ENCODE assay signal across 13 mouse cellular contexts in genomic region chr5:135931526-135931925, GRCm38 (mm10). TPM values are rescaled to one million over a fixed set of nuclear protein-coding genes. Genes with fewer than 3 reads are reported as not detected.
DNase-seq lines count a peak whose midpoint lies in the region; ATAC-seq and TF ChIP-seq lines count a peak whose summit lies in the region.
"Had no signal": no experiment of that assay in that cellular context is flagged by ENCODE, and none has a peak within 500 bp of the region (broad histone marks: within the 10 kb centered on the region; RNA-seq: fewer than 3 reads in every experiment).

No protein-coding gene starts in this region.

- peaks cover 63% of the 10 kb centered on the region for H3K36me3 ChIP-seq in forebrain, embryonic 10.5 days (replicated peaks)
- peaks cover 2% of the 10 kb centered on the region; the same call in 1 of the 2 replicates for H3K36me3 ChIP-seq in forebrain, embryonic 11.5 days (ENCODE audit: control insufficient read depth, insufficient read depth, low read length)
- H3K36me3 ChIP-seq in limb, embryonic 12.5 days = peaks cover 57% of the 10 kb centered on the region
- peaks cover 59% of the 10 kb centered on the region for H3K36me3 ChIP-seq in limb, embryonic 10.5 days
- H3K36me3 ChIP-seq in forebrain, embryonic 12.5 days (replicated peaks) = peaks cover 56% of the 10 kb centered on the region
- H3K36me3 ChIP-seq in myocyte (ENCODE audit: control insufficient read depth, insufficient read depth) = peaks cover 56% of the 10 kb centered on the region
- peaks cover 60% of the 10 kb centered on the region for H3K36me3 ChIP-seq in kidney, embryonic 15.5 days

- no peak overlapping the region for H3ac ChIP-seq in myocyte (ENCODE audit: control insufficient read depth, insufficient read length)

- H3K4me2 ChIP-seq in forebrain, embryonic 11.5 days (ENCODE audit: low read depth, low read length, severe bottlenecking) = no peak overlapping the region
- no peak overlapping the region for H3K4me2 ChIP-seq in limb, embryonic 12.5 days
- peak overlapping the region; percentile 65 for H3K4me2 ChIP-seq in forebrain, embryonic 12.5 days
- H3K4me2 ChIP-seq in myocyte (ENCODE audit: low read depth) = peak overlapping the region; percentile 94
- H3K4me2 ChIP-seq in kidney, embryonic 15.5 days = no peak overlapping the region

- no peak for ATAC-seq in forebrain, embryonic 11.5 days (replicated peaks; ENCODE audit: low FRiP score)
- ATAC-seq in limb, embryonic 12.5 days (ENCODE audit: insufficient number of reproducible peaks, insufficient read depth, low FRiP score, low TSS enrichment, low read depth) = no peak
- no peak for ATAC-seq in forebrain, embryonic 12.5 days (ENCODE audit: low FRiP score)
- no peak for ATAC-seq in kidney, embryonic 15.5 days (replicated peaks; ENCODE audit: low FRiP score)
- ATAC-seq in megakaryocyte-erythroid progenitor cell, adult 5-6 weeks (replicated peaks; ENCODE audit: low FRiP score, low TSS enrichment, poor library complexity, severe bottlenecking) = no peak

- H3K9me3 ChIP-seq in forebrain, embryonic 10.5 days = no peaks in the 10 kb centered on the region
- no peaks in the 10 kb centered on the region for H3K9me3 ChIP-seq in forebrain, embryonic 11.5 days (ENCODE audit: control insufficient read depth, low read length)
- no peaks in the 10 kb centered on the region for H3K9me3 ChIP-seq in limb, embryonic 12.5 days
- H3K9me3 ChIP-seq in limb, embryonic 10.5 days (replicated peaks) = no peaks in the 10 kb centered on the region
- no peaks in the 10 kb centered on the region for H3K9me3 ChIP-seq in forebrain, embryonic 12.5 days
- H3K9me3 ChIP-seq in kidney, embryonic 15.5 days (replicated peaks) = no peaks in the 10 kb centered on the region

- H3K27ac ChIP-seq in forebrain, embryonic 10.5 days = no peak overlapping the region
- no peak overlapping the region for H3K27ac ChIP-seq in forebrain, embryonic 11.5 days (ENCODE audit: low read depth, low read length)
- H3K27ac ChIP-seq in limb, embryonic 12.5 days = no peak overlapping the region
- H3K27ac ChIP-seq in limb, embryonic 10.5 days = no peak overlapping the region
- H3K27ac ChIP-seq in forebrain, embryonic 12.5 days = no peak overlapping the region
- no peak overlapping the region for H3K27ac ChIP-seq in kidney, embryonic 15.5 days

- WGBS in forebrain, embryonic 10.5 days = 97% methylated on average over 9 of the region's 9 CpGs
- WGBS in forebrain, embryonic 11.5 days = 94% methylated on average over 9 of the region's 9 CpGs
- 92% methylated on average over 9 of the region's 9 CpGs for WGBS in limb, embryonic 12.5 days
- WGBS in limb, embryonic 10.5 days = 95% methylated on average over 9 of the region's 9 CpGs
- WGBS in forebrain, embryonic 12.5 days = 94% methylated on average over 9 of the region's 9 CpGs
- 93% methylated on average over 9 of the region's 9 CpGs for WGBS in kidney, embryonic 15.5 days

- no peak overlapping the region for H3K9ac ChIP-seq in forebrain, embryonic 11.5 days (ENCODE audit: low read length)
- 0 out of 2 replicates have a peak overlapping the region, but pooled peaks have one; percentile 31 for H3K9ac ChIP-seq in limb, embryonic 12.5 days (replicated peaks)
- H3K9ac ChIP-seq in forebrain, embryonic 12.5 days = no peak overlapping the region
- no peak overlapping the region for H3K9ac ChIP-seq in kidney, embryonic 15.5 days
- H3K9ac ChIP-seq: lung, embryonic 14.5 days had no signal

- TF ChIP-seq POLR2A in myocyte (IDR thresholded peaks at IDR 0.05; ENCODE audit: insufficient read length, low read depth) = no peak

- H3K27me3 ChIP-seq in forebrain, embryonic 10.5 days (ENCODE audit: poor library complexity, severe bottlenecking) = no peaks in the 10 kb centered on the region
- no peaks in the 10 kb centered on the region for H3K27me3 ChIP-seq in forebrain, embryonic 11.5 days (ENCODE audit: control insufficient read depth, insufficient read depth, low read length)
- no peaks in the 10 kb centered on the region for H3K27me3 ChIP-seq in limb, embryonic 12.5 days
- H3K27me3 ChIP-seq in limb, embryonic 10.5 days (ENCODE audit: low read depth, poor library complexity, severe bottlenecking) = no peaks in the 10 kb centered on the region
- H3K27me3 ChIP-seq in forebrain, embryonic 12.5 days = no peaks in the 10 kb centered on the region
- no peaks in the 10 kb centered on the region for H3K27me3 ChIP-seq in myocyte (ENCODE audit: control insufficient read depth, insufficient read depth, insufficient read length)
- no peaks in the 10 kb centered on the region for H3K27me3 ChIP-seq in kidney, embryonic 15.5 days

- peaks cover 31% of the 10 kb centered on the region for H3K4me1 ChIP-seq in forebrain, embryonic 10.5 days
- peaks cover 7% of the 10 kb centered on the region; the same call in 1 of the 2 replicates for H3K4me1 ChIP-seq in forebrain, embryonic 11.5 days (replicated peaks; ENCODE audit: control insufficient read depth, insufficient read depth, low read length)
- H3K4me1 ChIP-seq in limb, embryonic 12.5 days (replicated peaks) = peaks cover 12% of the 10 kb centered on the region
- H3K4me1 ChIP-seq in limb, embryonic 10.5 days = peaks cover 11% of the 10 kb centered on the region
- peaks cover 38% of the 10 kb centered on the region for H3K4me1 ChIP-seq in forebrain, embryonic 12.5 days
- H3K4me1 ChIP-seq in kidney, embryonic 15.5 days = peaks cover 23% of the 10 kb centered on the region

- peak overlapping the region; percentile 18; the same call in 1 of the 2 replicates for H3K4me3 ChIP-seq in forebrain, embryonic 10.5 days
- no peak overlapping the region for H3K4me3 ChIP-seq in forebrain, embryonic 11.5 days (ENCODE audit: low read depth, low read length)
- H3K4me3 ChIP-seq in limb, embryonic 12.5 days (replicated peaks) = no peak overlapping the region
- H3K4me3 ChIP-seq in limb, embryonic 10.5 days = no peak overlapping the region
- no peak overlapping the region for H3K4me3 ChIP-seq in forebrain, embryonic 12.5 days (replicated peaks)
- H3K4me3 ChIP-seq in myocyte = peak overlapping the region; percentile 94
- no peak overlapping the region for H3K4me3 ChIP-seq in kidney, embryonic 15.5 days (replicated peaks)

- H3K79me2 ChIP-seq in myocyte (ENCODE audit: control insufficient read depth, insufficient read depth) = peaks cover 76% of the 10 kb centered on the region

- no peak for DNase-seq in forebrain, embryonic 10.5 days (ENCODE audit: extremely low spot score, low spot score)
- no peak for DNase-seq in forebrain, embryonic 11.5 days (ENCODE audit: low spot score)
- no peak for DNase-seq in limb, embryonic 10.5 days (ENCODE audit: low spot score)
- DNase-seq: B cell, adult 2 months; heart, adult 18-20 months; kidney, postnatal 25 days; lung, embryonic 14.5 days had no signal

RNA-seq across cellular contexts. Expression of gene Ywhag, which starts 2.9 kb away (rescaled TPM):
- polyA plus RNA-seq in forebrain, embryonic 10.5 days (2016; fragmentation: Nextera tagmentation; extraction: Ambion mirVana) = 264 and 283 TPM in 2 replicates
- polyA plus RNA-seq in forebrain, embryonic 11.5 days (2014; fragmentation: Nextera tagmentation; extraction: Ambion mirVana) = 147 and 161 TPM in 2 replicates
- 180 and 182 TPM in 2 replicates for polyA plus RNA-seq in limb, embryonic 12.5 days (2016; fragmentation: Nextera tagmentation; extraction: Ambion mirVana)
- polyA plus RNA-seq in limb, embryonic 10.5 days (2016; fragmentation: Nextera tagmentation; extraction: Ambion mirVana) = 197 and 203 TPM in 2 replicates
- 410 and 460 TPM in 2 replicates for polyA plus RNA-seq in forebrain, embryonic 12.5 days (2016; fragmentation: Nextera tagmentation; extraction: Ambion mirVana)
- 244 TPM for polyA plus RNA-seq in myocyte (2012; fragmentation: generic; extraction: Trizol)
- 179 and 189 TPM in 2 replicates for polyA plus RNA-seq in kidney, embryonic 15.5 days (2015; fragmentation: Nextera tagmentation; extraction: Ambion mirVana)
- total RNA-seq in megakaryocyte-erythroid progenitor cell, adult 5-6 weeks (2014; fragmentation: Nextera tagmentation) = 125 and 138 TPM in 2 replicates
- 88.3 and 92.5 TPM in 2 replicates for total RNA-seq in megakaryocyte-erythroid progenitor cell, adult 5-6 weeks (2017)

RNA-seq across cellular contexts. Expression of gene Ssc4d, which starts 42.8 kb away (rescaled TPM):
- polyA plus RNA-seq in forebrain, embryonic 10.5 days (2016; fragmentation: Nextera tagmentation; extraction: Ambion mirVana) = 1.7 and 1.9 TPM in 2 replicates
- 1.2 and 1.5 TPM in 2 replicates for polyA plus RNA-seq in forebrain, embryonic 11.5 days (2014; fragmentation: Nextera tagmentation; extraction: Ambion mirVana)
- polyA plus RNA-seq in limb, embryonic 12.5 days (2016; fragmentation: Nextera tagmentation; extraction: Ambion mirVana) = 4.8 and 5.6 TPM in 2 replicates
- 3.3 and 4.1 TPM in 2 replicates for polyA plus RNA-seq in limb, embryonic 10.5 days (2016; fragmentation: Nextera tagmentation; extraction: Ambion mirVana)
- 1.1 and 1.7 TPM in 2 replicates for polyA plus RNA-seq in forebrain, embryonic 12.5 days (2016; fragmentation: Nextera tagmentation; extraction: Ambion mirVana)
- polyA plus RNA-seq in myocyte (2012; fragmentation: generic; extraction: Trizol) = 2.4 TPM
- 9.6 and 10.1 TPM in 2 replicates for polyA plus RNA-seq in kidney, embryonic 15.5 days (2015; fragmentation: Nextera tagmentation; extraction: Ambion mirVana)
- 1.7 and 3.2 TPM in 2 replicates for total RNA-seq in megakaryocyte-erythroid progenitor cell, adult 5-6 weeks (2014; fragmentation: Nextera tagmentation)
- 3.5 TPM in 1 of 2 replicates, not detected in the other for total RNA-seq in megakaryocyte-erythroid progenitor cell, adult 5-6 weeks (2017)

RNA-seq across cellular contexts. Expression of gene Hspb1, which starts 43.8 kb away (rescaled TPM):
- 7.2 and 7.6 TPM in 2 replicates for polyA plus RNA-seq in forebrain, embryonic 10.5 days (2016; fragmentation: Nextera tagmentation; extraction: Ambion mirVana)
- 11.4 and 11.8 TPM in 2 replicates for polyA plus RNA-seq in forebrain, embryonic 11.5 days (2014; fragmentation: Nextera tagmentation; extraction: Ambion mirVana)
- 59.6 and 66.8 TPM in 2 replicates for polyA plus RNA-seq in limb, embryonic 12.5 days (2016; fragmentation: Nextera tagmentation; extraction: Ambion mirVana)
- polyA plus RNA-seq in limb, embryonic 10.5 days (2016; fragmentation: Nextera tagmentation; extraction: Ambion mirVana) = 34.0 and 34.8 TPM in 2 replicates
- 7.8 and 10.7 TPM in 2 replicates for polyA plus RNA-seq in forebrain, embryonic 12.5 days (2016; fragmentation: Nextera tagmentation; extraction: Ambion mirVana)
- 622 TPM for polyA plus RNA-seq in myocyte (2012; fragmentation: generic; extraction: Trizol)
- polyA plus RNA-seq in kidney, embryonic 15.5 days (2015; fragmentation: Nextera tagmentation; extraction: Ambion mirVana) = 70.0 and 72.9 TPM in 2 replicates
- not detected in 2 replicates for total RNA-seq in megakaryocyte-erythroid progenitor cell, adult 5-6 weeks (2014; fragmentation: Nextera tagmentation)
- total RNA-seq in megakaryocyte-erythroid progenitor cell, adult 5-6 weeks (2017) = not detected in 2 replicates

RNA-seq across cellular contexts. Expression of gene Zp3, which starts 48.4 kb away (rescaled TPM):
- 0.12 TPM in 1 of 2 replicates, not detected in the other for polyA plus RNA-seq in forebrain, embryonic 10.5 days (2016; fragmentation: Nextera tagmentation; extraction: Ambion mirVana)
- polyA plus RNA-seq in forebrain, embryonic 11.5 days (2014; fragmentation: Nextera tagmentation; extraction: Ambion mirVana) = not detected in 2 replicates
- polyA plus RNA-seq in limb, embryonic 12.5 days (2016; fragmentation: Nextera tagmentation; extraction: Ambion mirVana) = not detected in 2 replicates
- not detected in 2 replicates for polyA plus RNA-seq in limb, embryonic 10.5 days (2016; fragmentation: Nextera tagmentation; extraction: Ambion mirVana)
- polyA plus RNA-seq in forebrain, embryonic 12.5 days (2016; fragmentation: Nextera tagmentation; extraction: Ambion mirVana) = 0.28 TPM in 1 of 2 replicates, not detected in the other
- 0.11 TPM for polyA plus RNA-seq in myocyte (2012; fragmentation: generic; extraction: Trizol)
- polyA plus RNA-seq in kidney, embryonic 15.5 days (2015; fragmentation: Nextera tagmentation; extraction: Ambion mirVana) = 0.30 TPM in 1 of 2 replicates, not detected in the other
- not detected in 2 replicates for total RNA-seq in megakaryocyte-erythroid progenitor cell, adult 5-6 weeks (2014; fragmentation: Nextera tagmentation)
- total RNA-seq in megakaryocyte-erythroid progenitor cell, adult 5-6 weeks (2017) = not detected in 2 replicates
- total RNA-seq: heart, adult 18-20 months had no signal
- polyA plus RNA-seq: lung, embryonic 14.5 days; neural tube, embryonic 11.5 days had no signal

Comparison
In these comparisons a context has a peak if more than half of its experiments do, and no peak if none do; other contexts are left out.
1. H3K4me3 ChIP-seq: peak in forebrain, embryonic 10.5 days (single experiment) and myocyte (single experiment); none in forebrain, embryonic 11.5 days (single experiment), limb, embryonic 12.5 days (single experiment), limb, embryonic 10.5 days (single experiment), forebrain, embryonic 12.5 days (single experiment) and kidney, embryonic 15.5 days (single experiment).
2. H3K4me2 ChIP-seq: peak in forebrain, embryonic 12.5 days (single experiment) and myocyte (single experiment); none in forebrain, embryonic 11.5 days (single experiment), limb, embryonic 12.5 days (single experiment) and kidney, embryonic 15.5 days (single experiment).